Mouse (Mus musculus) G1E (cell line): ENCODE measurements around the gene Vmn1r77. TPM values are rescaled to one million over a fixed set of nuclear protein-coding genes. Genes with fewer than 3 reads are reported as not detected.
"Not testable (repeated sequence)": the region's sequence is repeated elsewhere in the genome, so short reads cannot be mapped to it uniquely, and the experiment has no call there.

Experiments
- ATAC-seq: 2 replicates; pipeline ENCODE4 v1.8.0; 2016; ENCODE audit warnings: mild to moderate bottlenecking; ENCODE audit not compliant: insufficient number of reproducible peaks, poor library complexity, low FRiP score, severe bottlenecking; ENCODE audit errors: extremely low read depth
- DNase-seq: peaks from one replicate; pipeline ENCODE4 v3.0.0; 2012; ENCODE audit warnings: low spot score
- H3K27me3 ChIP-seq: 2 replicates; pipeline ENCODE4 v1.6.1; 2012; ENCODE audit warnings: mild to moderate bottlenecking, low read length, inconsistent platforms; ENCODE audit not compliant: insufficient read depth
- H3K36me3 ChIP-seq: replicated peaks from 2 replicates; pipeline ENCODE3; 2012; ENCODE audit warnings: mild to moderate bottlenecking, inconsistent platforms
- H3K4me1 ChIP-seq: 2 replicates; pipeline ENCODE4 v1.6.1; 2012; ENCODE audit warnings: low read depth, low read length, inconsistent platforms, mixed read lengths; ENCODE audit not compliant: insufficient read depth
- H3K4me3 ChIP-seq: 2 replicates; pipeline ENCODE4 v1.5.1; 2012; ENCODE audit warnings: low read depth, mild to moderate bottlenecking, inconsistent platforms, low read length, moderate library complexity, mixed read lengths
- H3K9me3 ChIP-seq: replicated peaks from 2 replicates; pipeline ENCODE4 v1.6.1; 2012; ENCODE audit warnings: inconsistent platforms
- CTCF ChIP-seq: IDR thresholded peaks from 2 replicates; pipeline ENCODE4 v1.5.1; 2012; ENCODE audit warnings: low read depth, low read length, inconsistent platforms, mixed read lengths
- GATA1 ChIP-seq: IDR thresholded peaks from 2 replicates; pipeline ENCODE4 v1.6.1; 2012; ENCODE audit warnings: borderline replicate concordance, low read length, inconsistent platforms, mixed read lengths
- GATA2 ChIP-seq: IDR thresholded peaks from 2 replicates; pipeline ENCODE4 v1.6.1; 2012; ENCODE audit warnings: low read depth, low read length, inconsistent platforms, borderline replicate concordance
- POLR2AphosphoS5 ChIP-seq: IDR thresholded peaks from 2 replicates; pipeline ENCODE4 v1.6.1; 2012; ENCODE audit warnings: low read depth, low read length, inconsistent platforms; ENCODE audit not compliant: insufficient replicate concordance
- TAL1 ChIP-seq: conservative IDR thresholded peaks from 2 replicates; pipeline ENCODE4 v1.6.1; 2012; ENCODE audit warnings: low read depth, low read length, inconsistent platforms, mixed read lengths
- polyA plus RNA-seq: library from polyadenylated mRNA; stranded (reverse); fragments of >175 nt; gene quantifications from 2 replicates; pipeline ENCODE4 v1.2.3, GENCODE M21; 2012
- total RNA-seq, 2 experiments: library from RNA; stranded (forward) in 1 of 2; stranded (reverse) in 1 of 2; fragments of 200-1000 nt in 1 of 2; fragments of >200 nt in 1 of 2; fragmentation: Nextera tagmentation in 1 of 2; gene quantifications; 2 replicates each; pipeline ENCODE4 v1.2.3; 2014 to 2017

Gene Vmn1r77
- total RNA-seq (2014; fragmentation: Nextera tagmentation): not detected in 2 replicates
- total RNA-seq (2017): 0.06 and 0.11 TPM in 2 replicates
- polyA plus RNA-seq: not detected in 2 replicates

- H3K4me1 ChIP-seq, ATAC-seq, DNase-seq, H3K27me3 ChIP-seq, H3K9me3 ChIP-seq, H3K36me3 ChIP-seq, H3K4me3 ChIP-seq: not testable (repeated sequence)
These were observed at the start of gene Vmn1r77 for GRCm38 (mm10) chr7:12036452-12036851. Vmn1r77 (plus strand) TSS chr7:12036752.

- not testable (repeated sequence) for ATAC-seq, H3K4me1 ChIP-seq, H3K4me3 ChIP-seq, H3K36me3 ChIP-seq, DNase-seq, H3K27me3 ChIP-seq
- H3K9me3 ChIP-seq: peaks cover 37% of the 10 kb centered on the region
These were observed 25.1 kb upstream of the Vmn1r77 start for GRCm38 (mm10) chr7:12011491-12011890.

DNA sequence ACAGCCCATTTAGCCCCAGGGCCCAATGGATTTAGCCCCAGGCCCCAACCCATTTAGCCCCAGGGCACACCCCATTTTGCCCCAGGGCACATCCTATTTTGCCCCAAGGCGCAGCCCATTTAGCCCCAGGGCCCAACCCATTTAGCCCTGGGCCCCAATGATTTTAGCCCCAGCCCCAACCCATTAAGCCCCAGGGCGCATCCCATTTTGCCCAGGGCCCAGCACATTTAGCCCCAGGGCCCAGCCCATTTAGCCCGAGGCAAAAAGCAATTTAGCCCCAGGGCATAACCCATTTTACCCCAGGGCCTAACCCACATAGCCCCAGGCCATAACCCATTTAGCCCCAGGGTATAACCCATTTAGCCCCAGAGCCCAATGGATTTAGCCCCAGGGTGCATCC is 24.2 kb upstream of the Vmn1r77 start:
- H3K4me1 ChIP-seq, H3K27me3 ChIP-seq, H3K4me3 ChIP-seq, DNase-seq, ATAC-seq, H3K36me3 ChIP-seq: not testable (repeated sequence)
- H3K9me3 ChIP-seq: peaks cover 40% of the 10 kb centered on the region

- no peak for ATAC-seq
These were observed 23.4 kb upstream of the Vmn1r77 start for GRCm38 (mm10) chr7:12013106-12013505.

GRCm38 (mm10) chr7:12017829-12018228 is 18.7 kb upstream of the Vmn1r77 start:
- not testable (repeated sequence) for H3K4me3 ChIP-seq, H3K4me1 ChIP-seq, H3K36me3 ChIP-seq, ATAC-seq, H3K27me3 ChIP-seq, DNase-seq
- H3K9me3 ChIP-seq: peaks cover 32% of the 10 kb centered on the region

More at GRCm38 (mm10) chr7:12013106-12013505, 23.4 kb upstream of the Vmn1r77 start:
- Histone ChIP-seq H3K4me1 (no peaks in the 10 kb centered on the region), H3K27me3 (no peaks in the 10 kb centered on the region), H3K36me3 (no peaks in the 10 kb centered on the region), H3K4me3 (no peak overlapping the region), H3K9me3 (peaks cover 40% of the 10 kb centered on the region)
- TF ChIP-seq CTCF (no peak), GATA2 (no peak)
- no peak for DNase-seq

GRCm38 (mm10) chr7:12040664-12041063 is 4.1 kb downstream of the Vmn1r77 start:
- Histone ChIP-seq H3K9me3 (no peaks in the 10 kb centered on the region), H3K27me3 (no peaks in the 10 kb centered on the region), H3K4me1 (no peaks in the 10 kb centered on the region), H3K4me3 (no peak overlapping the region), H3K36me3 (no peaks in the 10 kb centered on the region)
- no peak for ATAC-seq
- no peak for DNase-seq
- TF ChIP-seq GATA2 (no peak), GATA1 (no peak), CTCF (no peak), TAL1 (no peak), POLR2AphosphoS5 (no peak)

Other genes starting within 250 kb of the Vmn1r77 start
- not detected in 2 replicates for gene Vmn1r74, start 202.8 kb upstream of the Vmn1r77 start, total RNA-seq (2014; fragmentation: Nextera tagmentation)
- gene Vmn1r74, start 202.8 kb upstream of the Vmn1r77 start, total RNA-seq (2017): 0.06 TPM in 1 of 2 replicates, not detected in the other
- not detected in 2 replicates for gene Vmn1r74, start 202.8 kb upstream of the Vmn1r77 start, polyA plus RNA-seq
- not detected in 2 replicates for gene Vmn1r75, start 162.1 kb upstream of the Vmn1r77 start, total RNA-seq (2014; fragmentation: Nextera tagmentation)
- gene Vmn1r75, start 162.1 kb upstream of the Vmn1r77 start, total RNA-seq (2017): 0.06 and 0.11 TPM in 2 replicates
- not detected in 2 replicates for gene Vmn1r75, start 162.1 kb upstream of the Vmn1r77 start, polyA plus RNA-seq
- gene Vmn1r76, start 98.5 kb upstream of the Vmn1r77 start, total RNA-seq (2014; fragmentation: Nextera tagmentation): not detected in 2 replicates
- gene Vmn1r76, start 98.5 kb upstream of the Vmn1r77 start, total RNA-seq (2017): under 0.01 and 0.11 TPM in 2 replicates
- not detected in 2 replicates for gene Vmn1r76, start 98.5 kb upstream of the Vmn1r77 start, polyA plus RNA-seq
- not detected in 2 replicates for gene Vmn1r78, start 113.5 kb downstream of the Vmn1r77 start, total RNA-seq (2014; fragmentation: Nextera tagmentation)
- 0.05 and 0.06 TPM in 2 replicates for gene Vmn1r78, start 113.5 kb downstream of the Vmn1r77 start, total RNA-seq (2017)
- not detected in 2 replicates for gene Vmn1r78, start 113.5 kb downstream of the Vmn1r77 start, polyA plus RNA-seq
- 0.24 TPM in 1 of 2 replicates, not detected in the other for gene Vmn1r79, start 134.5 kb downstream of the Vmn1r77 start, total RNA-seq (2014; fragmentation: Nextera tagmentation)
- 0.12 and 0.38 TPM in 2 replicates for gene Vmn1r79, start 134.5 kb downstream of the Vmn1r77 start, total RNA-seq (2017)
- not detected in 2 replicates for gene Vmn1r79, start 134.5 kb downstream of the Vmn1r77 start, polyA plus RNA-seq
- gene Vmn1r80, start 152.5 kb downstream of the Vmn1r77 start, total RNA-seq (2014; fragmentation: Nextera tagmentation): not detected in 2 replicates
- gene Vmn1r80, start 152.5 kb downstream of the Vmn1r77 start, total RNA-seq (2017): under 0.01 and 0.11 TPM in 2 replicates
- gene Vmn1r80, start 152.5 kb downstream of the Vmn1r77 start, polyA plus RNA-seq: not detected in 2 replicates
- not detected in 2 replicates for gene Vmn1r81, start 231.5 kb downstream of the Vmn1r77 start, total RNA-seq (2014; fragmentation: Nextera tagmentation)
- 0.06 and 0.16 TPM in 2 replicates for gene Vmn1r81, start 231.5 kb downstream of the Vmn1r77 start, total RNA-seq (2017)
- under 0.01 TPM in 1 of 2 replicates, not detected in the other for gene Vmn1r81, start 231.5 kb downstream of the Vmn1r77 start, polyA plus RNA-seq